Mouse (Mus musculus) CH12.LX (cell line): ENCODE data around the gene Myo19.

Experiments
- CHD1 ChIP-seq: IDR thresholded peaks from 2 replicates; pipeline ENCODE4 v1.6.1; 2012; ENCODE audit warnings: low read depth, low read length, improper control_type of control experiment, inconsistent platforms
- CTCF ChIP-seq, 2 experiments: IDR thresholded peaks in 1 of 2; conservative IDR thresholded peaks in 1 of 2; 2 replicates each; pipeline ENCODE4 v1.5.1; 2011 to 2012; ENCODE audit warnings: low read depth in 2 of 2, low read length in 2 of 2, improper control_type of control experiment in 1 of 2, inconsistent platforms in 1 of 2, mild to moderate bottlenecking in 1 of 2, moderate library complexity in 1 of 2
- EP300 ChIP-seq: IDR thresholded peaks from 2 replicates; pipeline ENCODE4 v1.6.1; 2011; ENCODE audit warnings: low read length, improper control_type of control experiment
- JUND ChIP-seq: conservative IDR thresholded peaks from 2 replicates; pipeline ENCODE4 v1.6.1; 2011; ENCODE audit warnings: low read depth, low read length, improper control_type of control experiment
- MAFK ChIP-seq: IDR thresholded peaks from 2 replicates; pipeline ENCODE4 v1.6.1; 2011; ENCODE audit warnings: low read length, improper control_type of control experiment; ENCODE audit not compliant: insufficient replicate concordance
- MAX ChIP-seq: IDR thresholded peaks from 2 replicates; pipeline ENCODE4 v1.6.1; 2011; ENCODE audit warnings: low read length, improper control_type of control experiment
- MEF2A ChIP-seq: IDR thresholded peaks from 2 replicates; pipeline ENCODE4 v1.6.1; 2014; ENCODE audit warnings: low read depth, mild to moderate bottlenecking, inconsistent platforms, low read length, improper control_type of control experiment, borderline replicate concordance
- NELFE ChIP-seq: IDR thresholded peaks from 2 replicates; pipeline ENCODE4 v1.6.1; 2011; ENCODE audit warnings: low read depth, low read length, improper control_type of control experiment
- POLR2A ChIP-seq: IDR thresholded peaks from 2 replicates; pipeline ENCODE4 v1.6.1; 2011; ENCODE audit warnings: low read depth, mild to moderate bottlenecking, improper control_type of control experiment, low read length
- UBTF ChIP-seq: IDR thresholded peaks from 2 replicates; pipeline ENCODE4 v1.6.1; 2012; ENCODE audit warnings: low read depth, mild to moderate bottlenecking, inconsistent platforms, low read length, improper control_type of control experiment, moderate library complexity

DNA sequence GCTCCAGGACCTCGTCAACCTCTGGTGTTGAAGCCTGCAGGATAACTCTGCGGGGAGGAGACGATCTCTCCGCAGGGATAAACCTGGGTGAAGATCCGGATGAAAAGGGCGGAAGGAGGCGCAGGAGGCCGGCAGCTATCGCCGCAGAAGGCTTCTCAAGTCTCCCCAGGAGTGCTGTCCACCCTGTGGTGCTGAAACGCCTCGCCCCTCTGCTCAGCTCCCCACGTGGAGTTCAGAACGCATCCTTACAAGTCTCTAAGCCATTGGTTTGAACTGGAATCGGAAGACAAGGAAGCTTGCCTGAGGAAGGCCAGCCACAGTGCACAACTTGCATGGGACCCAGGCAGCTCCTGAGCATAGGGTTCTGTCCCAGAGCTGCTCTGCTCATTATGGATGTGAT lies 64.0 kb downstream of the Myo19 start:
- TF ChIP-seq MEF2A = no peak
- no peak for TF ChIP-seq CHD1
- no peak for TF ChIP-seq CTCF (conservative IDR thresholded peaks at IDR 0.05 in 1 of 2, IDR thresholded peaks at IDR 0.05 in 1 of 2; ENCODE audit: low read depth in 2 of 2, low read length in 2 of 2)
- no peak for TF ChIP-seq POLR2A
- peak; percentile 56; the same call in 1 of the 2 replicates for TF ChIP-seq UBTF
- TF ChIP-seq NELFE = no peak
- TF ChIP-seq EP300 = no peak
- TF ChIP-seq MAFK = no peak
- no peak for TF ChIP-seq JUND
- TF ChIP-seq MAX = peak; percentile 75
